Mouse (Mus musculus): ENCODE results near the gene Ago4.

Ago4 gene

DNA sequence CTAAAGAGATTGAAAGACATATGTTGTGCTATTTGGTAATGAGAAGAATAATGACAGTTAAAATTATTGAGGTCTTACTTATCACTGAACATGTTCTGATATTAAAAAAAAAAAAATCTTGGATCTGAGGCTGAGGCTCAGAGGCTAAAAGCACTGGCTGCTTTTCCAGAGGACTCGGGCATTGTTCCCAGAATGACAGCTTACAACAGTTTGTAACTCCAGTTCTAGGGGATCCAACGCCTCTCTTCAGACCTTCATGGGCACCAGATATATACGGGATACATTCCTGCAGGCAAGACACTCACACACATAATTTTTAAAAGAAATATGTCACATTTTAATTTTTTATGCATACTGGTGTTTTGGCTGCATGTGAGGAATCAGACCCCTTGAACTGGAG is 7.1 kb downstream of the Ago4 start:
- no peak for DNase-seq (ENCODE audit: low read depth, low spot score)

GRCm38 (mm10) chr4:126512308-126513066 is 20.8 kb downstream of the Ago4 start:
- no peak for DNase-seq (ENCODE audit: low read depth, low spot score)

- no peak for DNase-seq (ENCODE audit: low read depth, low spot score)
Observed at GRCm38 (mm10) chr4:126511013-126511412, 22.3 kb downstream of the Ago4 start.

- no peak for DNase-seq (ENCODE audit: low read depth, low spot score)
Observed at GRCm38 (mm10) chr4:126509072-126509471, 24.2 kb downstream of the Ago4 start.

DNA sequence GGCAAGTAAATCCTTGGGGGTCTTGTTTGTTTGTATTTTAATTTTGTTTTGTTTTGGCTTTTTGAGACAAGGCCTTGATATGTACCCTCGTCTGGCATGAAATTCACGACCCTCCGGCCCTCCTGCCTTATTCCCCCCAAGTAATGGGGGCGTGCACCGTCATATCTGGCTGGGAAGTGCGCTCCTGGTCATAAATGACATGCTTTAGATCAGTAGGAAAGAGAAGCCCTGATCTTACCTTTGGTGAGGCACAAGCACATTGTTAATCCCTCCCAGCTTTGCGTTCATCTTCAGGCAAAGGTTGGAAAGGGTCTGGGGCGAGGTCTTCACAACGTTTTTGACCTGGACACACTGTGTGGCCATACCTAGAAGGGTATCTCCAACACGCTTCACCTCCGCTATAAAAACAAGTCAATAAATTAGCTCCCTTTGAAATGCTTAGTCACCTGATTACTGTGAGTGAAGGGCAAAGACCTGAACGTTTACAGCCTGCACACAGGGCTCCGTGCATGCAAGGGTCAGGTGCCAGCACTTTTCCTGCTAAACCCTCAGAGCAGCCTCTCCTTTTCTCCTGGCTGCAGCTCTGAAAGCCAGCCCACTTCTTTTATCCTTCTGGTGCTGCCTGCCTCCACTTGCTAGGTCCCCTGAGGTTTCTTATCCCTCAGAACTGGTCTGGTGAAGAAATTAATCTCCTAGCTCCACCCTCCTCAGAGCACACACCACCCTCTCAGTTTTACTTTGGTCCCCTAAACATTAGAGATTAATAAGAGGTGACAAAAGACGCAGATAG is 25.0 kb downstream of the Ago4 start:
- DNase-seq (ENCODE audit: low read depth, low spot score), result no peak

DNA sequence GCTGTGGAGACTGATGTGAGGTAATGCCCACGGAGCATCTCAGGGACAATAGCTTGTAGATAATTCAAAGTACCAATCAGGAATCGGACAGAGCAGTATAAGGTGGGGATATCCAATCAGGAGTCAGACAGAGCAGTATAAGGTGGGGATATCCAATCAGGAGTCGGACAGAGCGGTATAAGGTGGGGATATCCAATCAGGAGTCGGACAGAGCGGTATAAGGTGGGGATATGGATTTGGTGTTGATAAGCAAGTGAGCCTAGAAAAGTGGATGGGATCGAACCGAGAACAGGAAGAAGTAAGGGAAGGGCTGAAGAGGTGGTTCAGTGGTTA is 30.3 kb downstream of the Ago4 start:
- no peak for DNase-seq (ENCODE audit: low read depth, low spot score)

DNA sequence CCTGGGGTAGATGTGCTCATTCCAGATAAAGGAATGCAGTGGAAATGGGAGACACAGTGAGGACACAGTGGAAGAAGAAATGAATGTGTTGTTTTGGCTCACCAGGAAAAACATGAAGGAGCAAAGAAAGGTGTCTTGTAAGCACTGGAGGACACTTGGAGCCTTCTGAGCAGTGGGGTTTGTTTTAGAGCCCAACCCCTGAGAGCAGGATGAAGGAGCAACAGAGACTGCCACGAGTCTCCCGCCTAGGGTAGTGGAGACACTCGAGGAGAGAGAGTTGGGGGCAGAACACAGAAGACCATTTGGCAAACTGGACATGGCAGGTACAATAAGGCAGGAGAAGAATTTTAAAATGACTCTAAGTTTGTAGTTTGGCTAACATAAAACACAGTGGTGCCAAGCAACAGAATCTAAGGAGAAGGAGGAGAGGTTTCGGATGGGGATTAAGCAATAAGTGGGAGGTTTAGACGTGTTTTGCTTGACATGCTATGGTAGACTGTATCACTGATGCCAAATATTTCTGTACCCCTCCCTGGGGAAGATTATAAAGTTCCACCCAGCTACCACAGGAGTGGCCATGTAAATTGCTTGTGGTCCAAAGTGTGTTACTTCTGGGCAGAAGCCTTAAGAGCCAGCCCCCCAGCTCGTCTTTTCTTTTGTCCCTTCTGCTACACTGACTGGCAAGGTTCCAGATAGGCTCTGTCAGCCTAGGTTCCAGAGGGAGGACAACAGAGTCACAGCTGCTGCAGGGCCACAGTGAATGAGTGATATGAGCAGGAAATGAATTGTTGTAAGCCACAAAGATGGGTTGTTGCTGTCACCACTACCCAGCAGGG is 30.9 kb downstream of the Ago4 start:
- DNase-seq (ENCODE audit: low read depth, low spot score), result no peak

- DNase-seq (ENCODE audit: low read depth, low spot score), result no peak
Observed at GRCm38 (mm10) chr4:126498601-126499000, 34.7 kb downstream of the Ago4 start.

DNA sequence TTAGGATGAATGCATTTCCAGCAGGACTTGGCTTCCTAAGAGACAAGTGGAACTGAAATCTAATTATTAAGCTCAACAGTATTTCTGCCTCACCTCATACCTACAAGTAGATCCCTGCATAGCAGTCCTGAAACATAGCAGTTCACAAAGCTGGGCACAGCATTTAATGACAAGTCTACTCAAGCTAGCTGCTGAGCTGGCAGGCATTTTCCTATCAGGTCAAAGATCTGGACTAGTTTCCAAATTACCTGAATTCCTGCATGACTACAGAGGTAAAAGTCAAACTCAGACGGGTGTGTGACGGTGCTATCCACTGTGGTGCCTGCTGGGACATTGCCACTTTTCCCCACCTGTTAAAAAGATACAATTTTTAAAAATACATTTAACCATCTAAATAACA is 36.3 kb downstream of the Ago4 start:
- no peak for DNase-seq (ENCODE audit: low read depth, low spot score)

GRCm38 (mm10) chr4:126495942-126496790 is 37.1 kb downstream of the Ago4 start:
- DNase-seq (ENCODE audit: low read depth, low spot score), result no peak

DNA sequence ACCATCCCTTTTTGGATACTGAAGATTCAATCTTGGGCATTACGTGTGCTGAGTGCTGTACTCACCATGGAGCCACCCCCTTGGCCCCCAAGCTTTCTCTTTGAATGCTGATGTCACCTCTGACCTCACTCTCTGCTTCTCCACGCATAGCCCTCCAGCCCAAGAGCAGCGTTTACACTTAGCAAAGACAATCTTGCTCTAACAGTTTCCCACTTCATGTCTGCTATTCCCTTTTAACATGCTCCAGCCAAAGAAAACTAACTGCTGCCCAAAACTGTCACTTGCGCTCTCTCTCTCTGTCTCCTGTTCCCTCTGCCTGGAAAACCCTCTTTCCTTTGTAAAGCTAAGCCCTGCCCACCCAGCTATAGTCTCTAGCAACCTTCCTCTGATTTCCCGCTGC is 37.8 kb downstream of the Ago4 start:
- DNase-seq (ENCODE audit: low read depth, low spot score), result no peak

DNA sequence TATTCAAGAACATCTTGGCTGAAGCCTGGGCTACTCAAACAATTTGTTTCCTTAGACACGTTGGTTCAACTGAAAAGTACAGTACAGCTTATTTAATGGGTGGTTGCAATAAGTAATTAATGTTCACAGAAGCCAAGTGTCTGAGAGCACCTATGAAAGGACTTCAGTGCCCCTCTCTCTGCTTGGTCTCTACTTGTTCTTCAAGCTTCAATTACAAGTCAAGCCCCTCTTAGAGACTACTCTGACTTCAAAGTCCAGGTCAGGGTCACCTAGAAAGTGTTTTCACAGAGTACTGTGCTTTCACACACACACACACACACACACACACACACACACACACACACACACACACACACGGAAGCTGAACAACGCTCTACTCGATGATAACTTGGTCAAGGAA is 39.9 kb downstream of the Ago4 start:
- DNase-seq (ENCODE audit: low read depth, low spot score), result no peak

GRCm38 (mm10) chr4:126491977-126492376 is 41.3 kb downstream of the Ago4 start:
- no peak for DNase-seq (ENCODE audit: low read depth, low spot score)

- no peak for DNase-seq (ENCODE audit: low read depth, low spot score)
Observed at GRCm38 (mm10) chr4:126490726-126491125, 42.5 kb downstream of the Ago4 start.

DNA sequence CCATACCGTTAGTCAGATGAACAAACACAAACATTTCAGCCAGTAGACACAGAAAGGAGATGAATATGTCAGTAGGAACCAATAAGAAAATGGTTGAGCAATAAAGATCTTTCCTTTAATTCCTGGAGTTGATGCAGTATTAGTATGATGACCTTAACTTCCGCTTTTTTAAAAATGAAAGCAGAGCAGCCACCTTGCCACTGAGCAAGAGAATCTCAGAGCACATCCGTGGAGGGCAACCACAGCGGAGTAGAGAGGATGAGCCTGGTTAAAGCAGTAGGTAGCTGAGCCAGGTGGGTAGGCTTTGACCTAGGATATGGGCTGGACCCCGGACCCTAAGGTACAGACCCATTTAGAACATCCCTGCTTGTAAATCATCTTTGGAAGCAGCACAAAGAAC is 43.5 kb downstream of the Ago4 start:
- no peak for DNase-seq (ENCODE audit: low read depth, low spot score)

DNA sequence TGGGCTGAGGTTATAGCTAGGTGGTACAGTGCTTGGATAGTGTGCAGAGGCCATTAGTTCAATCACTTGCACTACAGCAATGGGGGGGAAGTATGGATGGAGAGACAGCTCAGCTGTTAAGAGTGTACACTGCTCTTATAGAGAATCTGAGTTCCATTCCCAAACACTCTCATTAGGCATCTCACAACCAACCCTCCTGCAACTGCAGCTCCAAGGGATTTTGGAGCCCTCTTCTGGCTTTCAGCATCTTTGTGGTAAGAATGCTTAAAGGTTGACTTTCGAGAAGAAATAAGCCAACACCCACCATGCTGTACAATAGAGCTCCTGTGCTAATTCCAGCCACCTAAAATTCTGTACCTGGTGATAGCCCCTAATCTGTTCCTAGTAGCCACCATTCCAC is 47.1 kb downstream of the Ago4 start:
- DNase-seq (ENCODE audit: low read depth, low spot score), result no peak

DNA sequence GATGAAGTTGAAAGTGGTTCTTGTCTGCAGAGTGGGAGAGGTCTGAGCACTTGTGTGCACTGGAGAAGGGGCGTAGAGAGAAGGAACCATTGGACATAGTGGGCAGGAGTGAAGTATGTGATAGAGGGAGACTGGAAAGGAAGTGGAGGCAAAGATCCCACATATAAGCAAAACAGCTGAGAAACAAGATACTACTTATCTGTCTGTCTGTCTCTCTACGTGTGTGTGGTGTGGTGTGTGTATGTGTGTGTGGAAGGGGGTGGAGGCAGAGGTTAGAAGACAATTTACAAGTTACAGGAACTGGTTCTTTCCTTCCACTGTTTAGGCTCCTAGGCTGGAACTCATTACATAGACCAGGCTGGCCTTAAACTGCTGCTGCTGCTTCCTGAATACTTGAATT is 48.2 kb downstream of the Ago4 start:
- no peak for DNase-seq (ENCODE audit: low read depth, low spot score)

DNA sequence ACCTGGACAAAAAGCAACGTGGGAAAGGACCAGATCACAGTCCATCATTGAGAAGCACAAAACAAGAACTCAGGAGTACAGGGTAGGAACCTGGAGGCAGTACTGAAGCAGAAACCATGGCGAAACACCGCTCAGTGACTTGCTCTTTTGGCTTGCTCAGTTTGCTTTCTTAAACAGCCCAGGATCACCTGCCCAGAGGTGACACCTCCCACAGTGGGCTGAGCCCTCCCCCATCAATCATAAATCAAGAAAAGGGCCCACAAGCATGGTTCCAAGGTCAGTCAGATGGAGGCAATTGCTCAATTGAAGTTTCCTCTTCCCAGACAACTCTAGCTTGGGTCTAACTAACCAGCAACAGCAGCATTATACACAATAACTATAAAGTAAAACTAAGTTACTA is 49.4 kb downstream of the Ago4 start:
- DNase-seq (ENCODE audit: low read depth, low spot score), result no peak

DNA sequence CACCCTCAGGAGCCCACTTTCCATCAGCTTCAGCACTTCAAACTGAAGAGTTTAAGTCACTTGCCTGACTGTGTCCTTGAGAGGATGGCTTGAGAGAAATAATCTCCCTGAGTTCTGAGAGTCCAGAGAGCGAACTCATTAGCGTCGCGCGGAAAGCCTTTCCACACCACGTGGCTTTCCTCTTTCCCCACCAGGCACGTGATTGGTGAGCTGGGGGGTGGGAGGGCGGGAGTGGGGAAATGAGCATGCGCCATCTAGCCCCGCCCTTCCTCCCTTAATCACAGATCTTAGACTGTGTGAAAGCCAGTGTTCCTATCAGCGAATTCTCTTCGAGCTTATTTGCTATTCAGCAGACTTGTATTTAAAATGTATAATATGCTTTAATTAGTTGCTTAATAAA is 50.3 kb downstream of the Ago4 start:
- DNase-seq (ENCODE audit: low read depth, low spot score), result no peak

DNA sequence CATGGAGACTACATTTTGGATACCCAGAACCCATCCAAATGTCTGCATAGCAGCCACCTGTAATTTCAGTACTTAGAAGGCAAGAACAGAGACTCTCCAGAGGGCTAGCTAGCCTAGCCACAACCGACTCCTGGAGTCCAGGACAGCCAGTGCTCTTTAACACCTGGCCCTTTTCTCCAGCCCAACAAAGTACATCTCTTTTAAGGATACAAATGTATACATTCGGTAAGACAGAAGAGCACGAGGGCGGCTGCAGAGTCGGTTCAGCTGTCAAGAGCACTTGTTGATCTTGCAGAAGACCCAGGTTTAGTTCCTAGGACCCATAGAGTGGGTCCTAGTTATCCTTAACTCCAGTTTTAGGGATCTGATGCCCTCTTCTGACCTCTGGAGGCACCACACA is 51.8 kb downstream of the Ago4 start:
- no peak for DNase-seq (ENCODE audit: low read depth, low spot score)

- DNase-seq (ENCODE audit: low read depth, low spot score), result no peak
Observed at GRCm38 (mm10) chr4:126480288-126480687, 53.0 kb downstream of the Ago4 start.

DNA sequence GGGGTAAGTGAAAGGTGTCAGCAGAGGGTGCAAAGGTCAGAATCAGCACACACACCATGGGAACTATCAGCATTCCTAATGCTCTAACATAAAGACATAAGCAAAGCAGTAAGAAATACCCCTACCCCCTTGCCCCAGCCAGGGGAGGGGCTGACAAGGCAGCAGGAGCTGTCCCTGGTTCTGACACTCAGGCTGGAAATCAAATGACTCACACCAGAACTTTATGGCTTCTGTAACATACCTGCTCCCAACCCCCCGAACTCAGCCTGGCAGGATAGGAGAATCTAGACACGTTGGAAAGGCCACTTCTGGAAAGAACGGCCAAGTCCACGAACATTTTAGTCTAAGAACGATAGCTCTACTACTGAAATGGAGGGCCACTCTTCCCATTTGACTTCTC is 60.2 kb downstream of the Ago4 start:
- no peak for DNase-seq (ENCODE audit: low read depth, low spot score)
